Mouse (Mus musculus): ENCODE data around the gene 2310057M21Rik.

2310057M21Rik gene

DNA sequence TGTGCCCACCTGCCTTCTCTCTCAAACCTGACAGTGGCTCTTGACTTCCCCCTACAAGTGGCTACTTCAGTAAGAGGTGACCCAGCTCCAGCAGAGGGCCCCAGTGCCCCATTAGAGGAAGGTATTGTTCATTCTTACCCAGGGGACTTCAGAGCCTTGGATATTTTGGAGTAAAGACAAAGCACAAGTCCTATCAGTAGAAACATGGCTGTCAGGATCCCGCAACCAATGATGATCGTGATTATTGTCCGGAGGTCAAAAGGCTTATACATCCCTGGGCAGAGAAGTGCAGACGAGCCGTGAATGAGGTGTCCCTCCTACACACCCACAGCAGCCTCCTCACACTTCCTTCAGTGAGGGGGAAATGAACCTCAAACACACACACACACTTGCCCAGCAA is 35.5 kb downstream of the 2310057M21Rik start:
- in situ Hi-C loops (cut with MboI, MseI): no loop called here

DNA sequence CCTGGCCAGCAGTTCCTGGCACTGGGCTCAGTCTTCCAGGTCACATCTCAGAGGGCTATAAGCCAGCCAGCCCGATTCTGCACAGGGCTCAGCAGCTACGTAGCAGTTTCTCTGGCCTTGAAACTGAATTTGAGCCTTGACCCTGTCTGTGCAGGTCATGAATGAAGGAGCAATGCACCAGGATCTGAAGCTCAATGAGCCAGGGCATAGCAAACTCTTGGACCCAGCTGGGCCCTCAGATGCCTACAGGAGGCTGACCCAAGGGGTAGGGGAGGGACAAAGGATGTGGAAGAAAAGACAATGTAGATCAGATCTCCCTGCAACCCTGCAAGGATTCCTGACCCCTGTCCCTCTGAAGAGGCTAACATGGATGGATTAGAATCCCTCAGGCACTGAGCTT is 40.4 kb downstream of the 2310057M21Rik start, which contains the start of gene Cuzd1:
Gene Cuzd1 (minus strand): TSS at position 101 of the 400 bp plus-strand sequence.
- in situ Hi-C loops (cut with MboI, MseI): no loop called here

DNA sequence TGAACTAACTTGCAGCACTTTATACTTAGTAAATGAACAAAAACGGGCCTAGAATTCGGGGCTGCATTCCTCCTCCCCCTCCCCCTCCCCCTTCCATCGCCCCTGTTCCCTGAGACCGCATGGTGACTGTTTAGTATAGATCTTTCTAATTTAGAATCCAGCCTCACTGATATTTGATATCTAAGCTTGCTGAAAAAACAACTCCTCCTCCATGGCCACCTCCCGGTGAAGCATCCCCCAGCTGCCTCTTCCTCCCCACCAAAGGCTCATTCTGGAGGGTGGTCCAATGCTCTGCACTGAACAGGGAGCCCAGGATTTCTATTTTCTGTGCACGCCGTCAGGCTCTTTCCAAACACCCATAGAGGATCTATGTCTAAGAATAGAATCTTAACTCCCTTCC is 44.2 kb downstream of the 2310057M21Rik start:
- in situ Hi-C loops (cut with MboI, MseI): no loop called here

DNA sequence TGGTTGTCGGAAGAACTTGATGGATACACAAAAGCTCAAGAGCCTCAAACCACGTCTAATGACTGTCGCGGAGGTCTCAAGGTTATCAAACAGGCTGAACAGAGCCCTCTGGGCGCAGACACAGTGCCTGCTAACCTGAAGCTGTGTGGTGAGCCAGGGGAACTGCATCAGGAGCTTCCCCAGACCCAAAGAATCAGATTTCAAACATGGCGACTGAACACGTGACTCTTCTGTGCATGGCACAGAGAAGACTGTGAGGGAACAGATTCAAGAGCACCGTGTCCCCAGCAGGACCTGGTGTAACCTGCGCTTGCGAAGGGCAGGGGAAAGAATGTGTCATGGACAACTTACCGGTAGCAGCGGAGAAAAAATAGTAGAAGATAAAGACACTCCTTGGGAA is 45.0 kb downstream of the 2310057M21Rik start:
- in situ Hi-C loops (cut with MboI, MseI): no loop called here

DNA sequence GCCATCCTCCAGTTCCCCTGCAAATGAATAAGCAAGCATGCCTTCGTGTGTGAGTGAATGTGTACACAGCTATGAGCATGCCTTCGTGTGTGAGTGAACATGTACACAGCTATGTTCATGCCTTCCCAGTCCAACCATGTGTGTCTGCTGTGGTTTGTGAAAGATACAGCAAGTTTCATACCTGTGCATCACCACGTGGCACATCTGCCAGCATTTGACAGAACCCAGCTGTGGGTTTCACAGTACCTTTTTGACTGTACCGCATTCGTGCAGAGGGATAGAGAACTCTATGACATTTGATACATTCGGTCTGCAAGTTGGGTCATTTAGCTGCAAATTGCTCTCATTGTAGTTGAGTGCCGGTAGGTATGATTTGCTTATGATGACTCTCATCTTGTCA is 48.1 kb downstream of the 2310057M21Rik start:
- in situ Hi-C loops (cut with MboI, MseI): no loop called here

DNA sequence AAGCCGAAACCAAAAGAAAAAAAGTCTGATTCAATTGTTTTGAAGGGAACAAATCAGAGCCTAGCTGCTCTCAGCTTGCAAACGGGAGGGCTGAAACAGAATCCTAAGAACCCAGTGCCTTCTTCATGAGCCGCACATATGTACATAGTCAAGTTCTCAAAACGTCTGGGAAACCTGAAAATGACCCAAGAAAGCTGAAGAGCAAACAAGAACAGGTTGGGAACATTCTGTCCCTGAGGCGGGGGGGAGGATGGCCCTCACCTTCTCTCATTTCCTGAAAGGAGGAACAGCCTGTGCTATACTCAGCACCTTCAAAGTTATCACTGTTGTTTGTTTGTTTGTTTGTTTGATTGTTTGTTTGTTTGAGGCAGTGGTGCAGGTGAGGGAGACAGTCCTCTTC is 55.8 kb downstream of the 2310057M21Rik start:
- in situ Hi-C loops (cut with MboI, MseI): no loop called here

DNA sequence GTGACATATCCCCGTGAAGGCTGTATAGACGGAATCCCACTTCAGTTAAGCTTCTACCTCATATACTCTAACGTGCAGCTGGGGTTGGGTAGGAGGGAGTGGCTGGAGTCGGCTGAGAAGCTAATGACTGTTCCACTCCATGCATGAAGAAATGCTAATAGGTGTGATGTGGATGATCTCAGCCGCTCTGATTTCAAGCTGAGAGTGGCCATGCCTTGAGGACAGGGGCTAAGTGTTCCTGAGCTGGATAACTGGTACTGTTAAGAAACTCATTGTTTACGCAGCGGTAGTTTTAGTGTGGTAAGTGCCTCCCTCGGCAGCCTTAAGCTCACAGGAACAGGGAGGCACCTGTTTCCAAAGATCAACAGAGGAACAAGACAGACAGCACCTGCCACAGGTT is 59.2 kb downstream of the 2310057M21Rik start:
- in situ Hi-C loops (cut with MboI, MseI): no loop called here

DNA sequence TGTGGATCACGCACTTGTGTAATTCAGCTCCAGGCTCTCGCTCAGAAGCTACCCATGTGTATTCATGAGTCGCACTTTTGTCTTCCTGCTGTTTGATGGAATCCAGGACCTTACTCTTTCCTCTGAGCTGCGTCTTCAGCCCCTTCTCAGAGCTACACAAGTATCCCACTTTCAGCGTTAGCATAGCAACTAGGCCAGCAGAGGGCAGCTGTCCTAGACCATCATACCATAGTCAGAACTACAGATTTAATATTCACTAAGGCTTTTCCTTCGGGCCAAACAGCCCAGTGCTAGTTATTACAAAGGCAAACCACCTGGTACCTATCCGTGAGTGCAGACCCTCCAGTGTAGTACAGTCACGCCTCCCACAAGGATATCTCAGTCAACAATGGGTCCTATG is 65.4 kb downstream of the 2310057M21Rik start:
- in situ Hi-C loops (cut with MboI, MseI): loop anchor here in 1 of 2 experiments (10.0 kb wide), 1 partner anchor 808 kb away; no protein-coding TSS in a partner anchor
